Mouse (Mus musculus): ENCODE data around the gene Gm20388.

Gm20388 gene

DNA sequence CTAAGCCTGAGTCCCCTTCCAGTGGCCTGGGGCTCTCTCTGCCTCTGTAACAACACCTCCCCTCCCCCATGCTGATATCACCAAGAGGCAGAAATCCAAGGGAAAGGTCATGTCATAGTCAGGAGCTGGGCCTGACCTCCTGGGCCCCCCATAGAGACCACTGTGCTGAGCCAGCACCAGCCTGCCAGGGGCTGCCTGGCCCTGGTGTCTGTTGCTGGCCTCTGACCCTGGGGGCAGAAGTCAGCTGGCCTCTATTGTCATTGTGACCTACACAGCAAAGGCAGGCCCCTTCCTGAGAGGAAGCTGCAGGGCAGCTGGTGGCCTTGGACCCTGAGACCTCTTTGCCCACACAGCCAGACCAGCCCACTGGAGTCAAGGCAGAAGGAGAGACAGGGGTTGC lies 909.3 kb downstream of the Gm20388 start:
- no peak for DNase-seq (ENCODE audit: low spot score in 2 of 2)

DNA sequence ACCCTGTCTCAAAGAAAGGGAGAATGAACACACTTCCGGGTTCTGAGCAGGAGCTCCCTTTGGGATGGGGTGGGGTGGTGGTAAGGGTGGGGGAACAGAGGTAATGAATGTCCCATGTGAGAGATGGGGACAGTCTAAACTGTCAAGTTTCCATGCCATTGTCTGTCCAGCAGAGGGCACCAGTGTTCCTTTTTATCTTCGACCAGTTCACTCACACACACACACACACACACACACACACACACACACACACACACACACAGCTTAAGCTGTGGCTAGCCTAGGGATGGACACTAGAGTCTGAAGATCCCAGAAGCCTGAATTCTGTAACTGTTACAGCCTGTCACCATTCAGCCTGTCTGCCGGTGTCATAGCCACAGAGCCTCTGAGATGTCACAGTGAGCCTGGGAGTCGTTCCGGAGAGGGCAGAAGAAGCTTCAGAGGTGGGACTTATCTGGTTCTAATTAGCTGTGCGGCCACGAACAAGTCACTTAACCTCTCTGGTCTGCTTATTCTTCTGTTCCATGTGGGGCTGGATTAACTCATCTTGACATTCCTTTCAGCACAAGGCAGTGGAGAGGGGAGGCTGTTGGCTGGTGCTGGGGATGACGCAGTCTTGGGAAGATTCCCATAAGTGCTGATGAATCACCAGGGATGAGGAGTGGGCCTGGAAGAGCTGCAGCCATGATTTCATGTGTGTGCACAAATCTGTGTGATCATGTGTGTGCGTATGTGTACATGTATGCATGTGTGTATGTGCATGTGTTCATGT lies 910.9 kb downstream of the Gm20388 start:
- DNase-seq (ENCODE audit: low spot score in 2 of 2): peak; percentile 25 to 49

DNA sequence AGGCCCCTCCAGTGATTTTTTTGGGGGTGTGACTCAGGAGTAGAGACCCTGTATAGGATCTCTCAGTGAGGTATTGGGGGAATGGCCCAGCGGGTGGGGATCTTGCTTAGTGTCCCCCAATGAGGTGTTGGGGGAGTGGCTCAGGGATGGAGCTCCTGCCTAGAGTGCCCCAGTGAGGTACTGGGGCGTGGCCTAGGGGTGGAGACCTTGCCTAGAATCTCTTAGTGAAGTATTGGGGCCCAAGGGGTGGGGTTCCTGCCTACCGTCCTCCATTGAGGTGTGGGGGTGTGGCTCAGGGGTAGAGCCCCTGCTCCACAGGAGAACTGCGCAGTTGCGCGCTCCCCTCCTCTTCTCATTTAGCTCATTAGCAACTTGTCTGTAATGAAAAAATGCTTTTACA lies 912.7 kb downstream of the Gm20388 start:
- DNase-seq (ENCODE audit: low spot score in 2 of 2): no peak

DNA sequence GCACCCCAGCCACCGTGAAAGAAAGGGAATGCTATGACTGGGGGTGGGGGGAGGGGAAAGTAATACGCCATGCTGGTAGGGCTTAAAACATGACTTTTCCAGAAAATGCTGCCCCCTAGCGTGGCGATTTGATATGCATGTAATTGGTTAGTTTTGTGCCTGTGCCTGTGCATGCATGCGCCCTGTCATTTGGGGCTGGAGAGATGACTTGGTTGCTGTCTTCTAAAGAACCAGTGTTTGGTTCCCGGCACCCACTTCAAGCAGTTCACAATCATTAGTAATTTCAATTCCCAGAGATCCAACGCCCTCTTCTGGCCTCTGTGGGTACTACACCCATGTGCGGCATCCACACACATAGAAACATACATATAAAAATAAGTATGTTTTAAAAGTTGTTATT lies 913.2 kb downstream of the Gm20388 start:
- no peak for DNase-seq (ENCODE audit: low spot score in 2 of 2)

DNA sequence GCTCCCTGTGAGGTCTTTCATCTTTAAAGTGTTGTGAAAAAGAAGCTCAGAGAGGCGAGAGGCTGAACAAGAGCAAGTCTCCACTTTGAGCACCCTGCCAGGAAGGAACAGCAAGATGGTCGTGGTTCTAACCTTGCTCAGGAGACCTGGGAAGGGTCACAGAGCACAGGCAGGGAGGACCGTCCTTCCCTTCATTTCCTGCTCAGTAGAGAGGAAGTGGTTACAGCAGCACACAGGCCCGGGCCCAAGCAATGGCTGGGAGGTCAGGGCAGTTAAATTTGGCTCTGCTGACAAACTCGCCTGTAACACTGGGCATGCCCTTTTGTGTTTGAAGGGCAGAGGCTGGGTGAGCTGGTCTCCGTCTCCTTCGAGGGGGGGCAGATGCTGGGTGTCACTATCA lies 914.0 kb downstream of the Gm20388 start:
- no peak for DNase-seq (ENCODE audit: low spot score in 2 of 2)

DNA sequence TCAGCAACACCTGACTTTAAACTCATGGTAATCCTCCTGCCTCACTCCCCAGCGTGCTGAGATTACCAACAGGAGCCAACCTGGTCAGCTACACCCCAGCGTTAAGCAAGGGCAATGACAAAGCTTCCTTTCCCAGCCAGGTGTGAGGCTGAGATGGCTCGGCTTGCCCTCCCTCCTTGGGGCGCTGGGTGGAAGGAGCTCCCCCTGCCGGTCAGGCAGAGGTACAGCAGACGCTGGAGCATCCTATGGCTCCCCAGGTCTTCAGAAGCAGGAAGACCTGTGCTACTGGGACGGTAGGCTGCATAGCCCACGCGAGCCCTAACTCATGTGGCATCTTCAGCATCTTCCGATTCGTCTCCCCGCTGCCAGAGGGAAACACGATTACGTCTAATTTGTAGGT lies 917.6 kb downstream of the Gm20388 start:
- DNase-seq (ENCODE audit: low spot score in 2 of 2): no peak

DNA sequence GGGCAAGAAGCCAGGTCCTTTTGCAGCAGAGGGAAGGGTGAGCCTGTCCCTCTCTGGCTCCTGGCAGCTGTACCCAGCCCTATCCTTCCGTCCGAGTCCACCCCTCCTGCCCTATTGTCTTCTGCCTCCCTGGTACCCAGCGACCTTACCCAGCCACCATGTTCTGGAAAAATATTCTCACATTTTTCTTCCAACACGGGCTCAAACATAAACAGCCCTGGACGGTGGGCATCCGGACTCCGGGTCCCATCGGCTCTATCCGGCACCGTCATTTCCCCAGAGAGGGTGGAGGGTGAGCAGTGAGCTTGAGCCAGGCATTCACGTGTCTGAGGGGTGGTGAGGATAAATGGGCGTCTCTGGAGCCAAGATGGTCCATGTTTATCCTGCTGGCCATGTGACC lies 920.0 kb downstream of the Gm20388 start:
- no peak for DNase-seq (ENCODE audit: low spot score in 2 of 2)

DNA sequence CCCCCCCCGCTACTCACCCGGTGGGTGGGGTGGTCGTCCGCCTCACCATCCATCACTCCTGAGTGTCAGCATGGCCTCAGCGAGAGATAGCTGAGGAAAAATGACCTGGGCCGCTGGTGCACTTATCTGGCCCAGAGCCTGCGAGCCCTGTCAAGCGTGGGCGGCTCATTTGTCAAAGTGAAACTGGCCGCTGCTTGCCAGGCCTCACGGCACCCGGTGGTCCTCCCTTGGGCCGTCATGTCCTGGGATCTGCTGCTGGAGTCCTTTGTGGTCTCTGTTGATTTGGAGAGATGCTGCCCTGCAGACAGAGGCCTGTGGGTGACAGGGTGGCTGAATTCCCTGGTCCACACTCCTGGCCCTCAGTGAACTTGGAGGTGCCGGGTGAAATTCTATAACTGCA lies 921.4 kb downstream of the Gm20388 start:
- no peak for DNase-seq (ENCODE audit: low spot score in 2 of 2)

DNA sequence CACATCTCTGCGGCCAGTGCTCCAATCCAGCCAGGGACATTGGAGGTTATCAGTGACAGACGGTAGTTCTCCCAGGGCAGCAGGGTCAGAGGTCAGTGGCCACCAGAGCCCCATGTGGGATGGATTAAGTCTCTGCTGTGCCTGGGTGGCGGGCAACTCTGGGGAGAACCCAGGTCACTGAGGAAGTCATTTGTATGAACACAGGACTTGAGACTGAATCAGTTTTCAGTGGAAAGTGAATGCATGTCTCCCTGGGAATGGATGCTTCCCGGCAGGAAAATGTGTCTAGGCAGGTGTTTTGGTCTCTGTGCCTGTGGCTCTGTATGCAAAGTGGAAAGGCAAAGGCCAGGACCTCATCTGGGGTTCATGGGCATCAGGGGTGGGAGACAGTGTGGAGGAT lies 922.6 kb downstream of the Gm20388 start:
- no peak for DNase-seq (ENCODE audit: low spot score in 2 of 2)

DNA sequence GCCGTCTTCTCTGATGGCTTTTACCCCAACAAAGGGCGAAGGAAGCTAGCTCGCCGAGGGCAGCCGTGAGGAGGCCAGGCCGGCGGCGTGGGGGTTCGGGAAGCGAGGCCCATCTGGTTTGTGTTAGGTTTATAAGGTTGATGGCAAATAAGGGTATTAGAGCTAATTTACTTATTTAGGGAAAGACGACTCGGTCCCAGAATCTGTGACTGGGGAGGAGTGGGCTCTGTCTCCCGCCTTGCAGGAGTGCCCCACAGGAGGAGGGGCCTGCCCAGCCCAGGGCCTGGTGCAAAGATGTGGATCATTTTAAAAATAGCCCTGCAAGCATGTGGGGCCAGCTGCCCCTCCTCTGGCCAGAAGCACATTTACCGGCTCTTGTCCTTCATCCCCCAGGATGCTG lies 928.4 kb downstream of the Gm20388 start:
- DNase-seq (ENCODE audit: low spot score in 2 of 2): no peak

DNA sequence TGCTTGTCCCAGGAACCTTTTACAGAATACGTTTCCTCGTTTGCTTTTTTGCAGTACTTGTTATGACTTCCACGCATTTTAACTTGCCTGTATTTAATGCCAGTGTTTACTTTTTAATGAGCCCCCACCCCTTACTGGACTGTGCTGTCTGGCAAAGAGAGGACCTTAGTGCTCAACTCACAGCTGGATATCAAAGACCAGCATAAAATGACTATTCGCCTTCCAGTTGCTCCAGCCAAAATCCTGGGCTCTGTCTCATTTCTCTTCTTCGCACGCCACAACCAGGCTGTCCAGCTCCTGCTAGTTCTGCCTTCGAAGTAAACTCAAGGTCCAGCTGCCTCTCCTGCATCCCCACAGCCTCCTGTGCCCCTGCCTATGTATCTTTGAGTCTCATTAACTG lies 932.4 kb downstream of the Gm20388 start:
- DNase-seq (ENCODE audit: low spot score in 2 of 2): no peak

DNA sequence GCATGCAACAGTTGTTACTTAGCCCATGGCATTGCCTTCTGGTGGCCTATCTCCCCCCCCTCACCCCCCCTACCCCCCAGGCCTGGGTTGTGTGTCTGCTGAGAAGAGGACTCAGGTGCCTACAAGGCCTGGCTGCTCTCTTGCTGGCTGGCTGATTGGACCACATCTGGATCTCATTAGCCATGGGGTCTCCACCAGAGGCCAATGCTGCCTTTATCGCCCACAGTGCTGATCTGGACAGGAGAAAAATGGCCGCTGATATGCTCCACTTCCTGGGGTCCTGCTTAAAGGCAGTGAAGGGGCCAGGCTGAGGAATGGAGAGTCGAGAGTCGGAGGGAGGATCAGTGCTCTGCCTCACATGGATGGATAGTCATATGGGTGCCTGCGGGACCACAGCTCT lies 935.4 kb downstream of the Gm20388 start:
- no peak for DNase-seq (ENCODE audit: low spot score in 2 of 2)

DNA sequence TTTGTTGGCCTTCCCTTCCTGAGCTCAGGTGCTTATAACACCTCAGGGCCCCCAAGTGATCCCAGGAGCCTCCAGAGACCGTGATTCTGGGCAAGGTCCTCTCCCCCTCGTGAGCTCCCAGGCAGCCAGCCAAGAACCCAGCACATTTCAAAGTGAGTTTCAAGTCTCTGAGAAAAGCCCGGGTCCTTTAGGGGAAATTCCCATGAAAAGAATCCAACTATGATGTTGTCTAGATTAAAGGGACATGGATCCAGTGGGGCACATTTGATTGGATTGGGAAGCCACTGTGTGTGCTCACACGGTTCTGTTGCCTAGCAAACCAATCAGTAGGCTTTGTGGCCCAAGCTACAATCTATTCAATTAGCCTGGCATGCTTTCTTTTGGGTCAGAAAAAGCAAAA lies 936.6 kb downstream of the Gm20388 start:
- DNase-seq (ENCODE audit: low spot score in 2 of 2): no peak

DNA sequence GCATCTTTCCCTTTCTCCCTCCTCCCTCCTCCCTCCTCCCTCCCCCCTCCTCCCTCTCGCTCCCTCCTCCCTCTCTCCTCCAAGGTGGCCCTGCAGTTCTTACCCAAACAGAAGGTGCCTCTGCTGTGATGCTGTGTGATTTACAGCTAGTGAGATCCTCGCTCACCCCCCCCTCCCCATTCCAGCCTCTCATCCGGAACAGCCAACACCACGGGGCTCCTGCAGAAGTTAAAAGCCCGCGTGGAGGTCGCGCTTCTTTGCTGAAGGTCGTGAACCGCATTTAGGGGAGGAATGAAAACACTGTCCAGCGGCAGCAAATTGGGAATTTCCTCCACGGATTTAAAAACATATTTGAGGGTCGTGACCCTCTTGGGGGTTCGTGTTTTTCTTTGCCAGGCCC lies 937.1 kb downstream of the Gm20388 start:
- no peak for DNase-seq (ENCODE audit: low spot score in 2 of 2)

DNA sequence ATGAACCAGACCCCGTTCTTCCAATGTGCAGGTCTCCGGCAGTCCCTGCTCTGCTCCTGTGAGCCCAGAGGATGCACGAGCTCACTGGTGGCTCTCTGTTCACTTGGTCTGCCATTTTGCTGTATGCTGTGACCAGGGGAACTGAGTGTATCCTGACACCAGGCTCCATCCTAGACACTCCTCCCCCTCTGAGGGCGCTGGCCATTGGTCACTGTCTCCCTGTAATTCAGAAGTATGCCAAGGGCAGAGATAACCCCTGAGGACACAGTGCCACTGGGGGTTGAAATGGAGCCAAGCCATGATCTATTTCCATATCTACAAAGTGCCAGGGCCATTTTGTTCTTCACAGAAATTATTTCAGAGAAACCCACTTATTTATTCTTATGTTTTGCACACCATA lies 937.8 kb downstream of the Gm20388 start:
- DNase-seq (ENCODE audit: low spot score in 2 of 2): no peak

DNA sequence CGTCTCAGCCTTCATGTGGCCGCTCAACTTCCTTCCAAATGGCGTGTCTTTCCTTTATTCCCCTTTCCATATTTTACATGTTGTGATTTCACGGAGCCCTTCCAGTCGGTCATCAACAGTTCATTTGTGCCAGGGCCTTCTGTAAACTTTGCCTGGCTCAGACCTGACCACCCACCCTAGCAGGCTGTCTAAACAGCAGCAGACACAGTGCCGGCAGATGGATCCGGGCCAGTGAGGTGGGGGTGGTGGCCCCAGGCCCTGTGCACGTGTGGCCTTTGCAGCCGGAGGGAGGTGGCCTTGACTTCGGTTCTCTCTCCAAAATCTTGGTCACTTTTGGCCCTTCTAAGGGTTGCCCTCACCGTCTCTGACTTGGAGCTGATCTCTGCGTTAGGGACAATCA lies 940.8 kb downstream of the Gm20388 start:
- no peak for DNase-seq (ENCODE audit: low spot score in 2 of 2)

DNA sequence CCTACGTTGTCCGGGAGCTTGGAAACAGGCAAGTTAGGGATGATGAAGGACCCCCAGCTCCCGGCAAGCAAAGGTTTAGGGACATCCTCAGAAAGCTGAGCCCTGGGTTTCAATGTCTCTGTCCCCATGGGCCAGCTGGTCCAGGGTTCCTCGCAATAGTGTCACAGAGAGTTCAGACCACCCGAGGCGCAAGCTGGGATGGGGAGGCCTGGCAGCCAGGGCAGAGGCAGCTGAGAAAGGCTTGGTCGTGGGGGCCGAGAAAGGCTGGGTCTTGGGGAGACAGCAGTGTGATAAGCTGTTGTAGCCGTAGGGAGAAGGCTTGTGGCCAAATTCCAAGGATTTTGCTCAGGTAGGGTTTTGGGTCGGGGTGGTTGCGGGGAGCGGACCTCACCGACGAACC lies 949.2 kb downstream of the Gm20388 start:
- no peak for DNase-seq (ENCODE audit: low spot score in 2 of 2)

DNA sequence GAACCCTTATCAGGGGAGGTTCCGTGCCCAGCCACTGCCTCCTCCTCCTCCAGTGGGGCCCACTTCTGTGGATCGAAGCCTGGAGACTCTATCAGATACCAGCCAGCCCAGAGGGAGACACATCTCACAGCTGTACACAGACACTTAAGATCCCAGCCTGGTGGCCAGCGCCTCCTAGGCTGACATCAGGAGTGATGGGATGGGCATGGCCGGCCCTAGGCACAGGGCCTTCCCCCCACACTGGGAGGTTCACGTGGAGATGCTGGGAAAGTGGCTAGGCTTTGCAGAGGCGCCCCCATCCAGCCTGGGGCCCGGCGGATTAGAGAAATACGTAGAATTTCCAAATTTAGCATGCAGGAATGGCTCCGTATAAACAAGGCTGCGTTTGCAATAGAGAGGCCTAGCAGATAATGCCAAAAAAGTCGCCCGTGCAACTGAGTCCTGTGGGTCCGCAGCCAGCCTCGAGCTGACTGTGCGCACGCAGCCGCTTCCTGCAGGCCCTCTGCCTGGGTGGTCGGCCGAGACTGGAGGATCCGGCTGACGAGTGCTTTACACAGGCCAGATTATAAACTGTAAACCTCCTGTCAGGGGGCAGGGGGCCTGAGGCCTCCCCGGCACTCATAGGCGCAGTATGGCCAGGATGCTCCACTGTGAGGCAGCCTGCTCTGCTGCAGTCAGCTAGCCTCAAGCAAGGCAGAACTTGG lies 949.9 kb downstream of the Gm20388 start:
- DNase-seq (ENCODE audit: low spot score in 2 of 2): no peak

DNA sequence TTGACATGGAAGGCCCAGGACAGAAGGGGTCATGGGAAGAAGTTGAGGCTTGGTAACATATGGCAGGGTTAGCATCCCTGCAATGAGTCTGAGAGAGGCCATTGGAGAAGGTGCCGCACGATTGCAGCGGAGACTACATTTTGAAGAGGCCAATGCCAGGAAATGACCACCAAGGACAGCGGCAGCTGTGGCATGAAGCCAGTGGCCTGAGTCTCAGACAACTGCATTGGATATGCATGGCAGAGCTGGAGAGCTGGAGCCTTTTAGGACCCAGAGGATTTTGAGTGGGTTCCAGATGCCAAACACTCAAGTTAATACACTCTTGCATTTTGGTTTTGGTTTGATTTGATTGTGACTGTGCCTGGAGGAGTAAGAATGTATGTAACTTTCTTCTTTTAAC lies 953.0 kb downstream of the Gm20388 start:
- DNase-seq (ENCODE audit: low spot score in 2 of 2): no peak

DNA sequence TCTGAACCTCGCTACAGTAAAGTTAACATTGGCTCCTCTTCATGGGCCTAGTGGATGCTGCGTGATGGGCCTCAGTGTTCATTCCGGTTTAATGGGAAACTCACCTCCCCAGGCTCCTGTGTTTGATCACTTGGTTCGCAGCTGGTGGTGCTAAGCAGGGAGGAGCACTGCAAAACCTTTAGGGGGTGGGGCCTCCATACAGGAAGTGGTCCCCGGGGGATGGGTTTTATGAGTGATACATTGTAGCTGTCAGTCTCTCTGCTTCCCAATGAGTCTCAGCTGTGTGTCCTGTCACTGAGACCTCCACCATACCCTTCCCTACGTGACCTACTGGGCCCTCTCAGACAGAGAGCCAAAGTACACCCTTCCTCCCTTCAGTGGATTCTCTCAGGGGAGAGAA lies 956.7 kb downstream of the Gm20388 start:
- no peak for DNase-seq (ENCODE audit: low spot score in 2 of 2)

DNA sequence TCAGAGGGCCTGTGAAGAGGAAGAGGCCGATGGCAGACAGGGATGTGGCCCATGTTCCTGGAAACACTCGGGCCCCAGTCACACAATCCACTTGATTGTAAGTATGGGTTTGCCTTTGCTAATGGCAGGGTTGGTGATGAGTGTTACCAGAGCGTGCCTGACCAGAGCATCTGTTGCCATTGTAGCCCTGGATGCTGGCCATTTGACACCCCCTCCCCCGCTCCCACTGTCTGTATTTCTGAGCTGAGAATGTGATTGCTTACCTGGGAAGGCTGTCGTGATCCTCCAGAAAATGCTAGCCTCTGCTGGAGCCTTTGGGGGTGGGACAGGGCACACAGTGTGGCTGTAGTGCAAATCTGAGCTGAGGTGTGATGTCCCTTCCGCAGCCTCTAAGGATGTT lies 962.0 kb downstream of the Gm20388 start:
- no peak for DNase-seq (ENCODE audit: low spot score in 2 of 2)

DNA sequence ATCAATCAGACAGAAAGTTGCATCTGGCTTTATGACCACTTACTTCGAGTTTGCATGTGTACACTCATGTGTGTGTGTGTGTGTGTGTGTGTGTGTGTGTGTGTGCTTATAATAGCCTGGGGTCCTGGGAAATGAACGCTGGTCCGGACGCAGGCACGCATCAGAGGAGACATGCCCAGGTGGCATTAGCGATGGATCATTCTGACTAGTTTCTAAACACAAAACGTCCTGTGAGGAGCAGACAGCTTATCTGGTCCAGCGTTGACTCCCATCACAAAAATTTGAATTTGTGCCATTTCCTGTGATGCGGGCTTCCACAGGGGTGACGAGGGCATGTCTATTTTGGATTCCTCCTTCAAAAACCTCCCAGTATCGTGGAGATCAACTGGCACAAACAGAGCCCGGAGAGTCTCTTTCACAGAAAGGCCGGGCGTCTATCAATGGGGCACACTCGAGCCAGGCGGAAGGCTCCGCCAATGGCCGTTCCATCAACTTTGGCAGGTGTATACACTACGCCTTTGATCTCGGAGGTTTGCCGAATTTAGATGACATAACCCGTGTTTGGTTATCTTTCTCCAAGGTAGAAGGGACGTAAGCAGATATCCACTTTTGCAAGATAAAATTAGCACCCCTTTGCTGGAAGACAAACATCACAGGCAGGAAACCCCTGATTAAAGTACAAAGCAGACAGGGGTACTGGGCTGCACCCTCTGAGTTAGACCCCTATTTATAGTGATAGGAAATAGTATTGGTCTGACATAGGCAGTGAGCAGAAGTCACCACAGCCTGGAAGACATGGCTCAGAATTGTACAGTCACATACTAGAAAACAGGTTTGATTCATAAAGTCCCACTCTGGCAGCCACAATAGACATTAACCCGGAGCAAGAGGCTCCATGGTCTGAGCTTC lies 965.6 kb downstream of the Gm20388 start:
- DNase-seq (ENCODE audit: low spot score in 2 of 2): no peak

DNA sequence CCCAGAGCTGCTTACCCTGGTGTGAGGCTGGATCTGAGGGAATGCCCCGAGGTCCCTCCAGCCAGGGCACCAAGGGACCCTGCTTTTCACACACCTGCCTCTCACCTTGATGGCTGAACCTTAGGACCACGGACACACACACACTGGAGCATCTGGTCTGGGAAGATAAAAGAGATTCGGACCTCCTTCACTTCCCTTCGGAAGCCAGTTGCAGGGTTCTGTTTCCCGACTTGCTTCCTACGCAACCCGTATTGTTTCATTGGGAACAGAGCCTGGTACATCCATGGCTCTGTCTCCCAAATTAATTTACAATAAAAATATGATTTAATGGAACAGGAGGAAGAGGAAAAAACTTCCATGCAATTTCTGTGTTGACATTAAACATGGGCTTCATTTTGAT lies 966.4 kb downstream of the Gm20388 start:
- no peak for DNase-seq (ENCODE audit: low spot score in 2 of 2)

Data from frontal cortex, postnatal 25 days (tissue).